Mouse (Mus musculus) intestine, embryonic 16.5 days (tissue): ENCODE data around the gene Tbx19. TPM values are rescaled to one million over a fixed set of nuclear protein-coding genes. Genes with fewer than 3 reads are reported as not detected.

ENCODE experiments used
- ATAC-seq: fragments of 200-750 bp; cut with Nextera tagmentation; 2 replicates; pipeline ENCODE4 v1.8.0; 2017; ENCODE audit warnings: moderate TSS enrichment, moderate library complexity
- H3K27ac ChIP-seq: fragments of 300-500 bp; sonication (generic); 2 replicates; pipeline ENCODE4 v1.5.1; 2014; ENCODE audit warnings: mild to moderate bottlenecking, low read length
- H3K27me3 ChIP-seq: fragments of 300-500 bp; sonication (generic); replicated peaks from 2 replicates; pipeline ENCODE4 v1.6.1; 2014; ENCODE audit warnings: low read length, control low read depth, mixed read lengths; ENCODE audit not compliant: control insufficient read depth, insufficient read depth
- H3K36me3 ChIP-seq: fragments of 300-500 bp; sonication (generic); 2 replicates; pipeline ENCODE4 v1.6.1; 2014; ENCODE audit warnings: low read length, control low read depth; ENCODE audit not compliant: control insufficient read depth, insufficient read depth
- H3K4me1 ChIP-seq: fragments of 300-500 bp; sonication (generic); 2 replicates; pipeline ENCODE4 v1.6.1; 2014; ENCODE audit warnings: low read length, control low read depth, mixed read lengths; ENCODE audit not compliant: control insufficient read depth, insufficient read depth
- H3K4me2 ChIP-seq: fragments of 300-500 bp; sonication (generic); 2 replicates; pipeline ENCODE4 v1.6.1; 2014; ENCODE audit warnings: low read depth, low read length, control low read depth
- H3K4me3 ChIP-seq: fragments of 300-500 bp; sonication (generic); 2 replicates; pipeline ENCODE4 v1.5.1; 2014; ENCODE audit warnings: mild to moderate bottlenecking, low read length
- H3K9ac ChIP-seq: fragments of 300-500 bp; sonication (generic); 2 replicates; pipeline ENCODE4 v1.6.1; 2014; ENCODE audit warnings: low read depth, low read length
- H3K9me3 ChIP-seq: fragments of 300-500 bp; sonication (generic); 2 replicates; pipeline ENCODE4 v1.6.1; 2016; ENCODE audit warnings: low read length, control low read depth; ENCODE audit not compliant: control insufficient read depth
- WGBS: fragments of 180-500 bp; shearing (Covaris S2); extraction: QIAGEN DNeasy Blood & Tissue Kit; methylation state at CpG from one replicate; pipeline ENCODE4 v1.1.7; 2014; 5-methylcytosine and 5-hydroxymethylcytosine counted together
- polyA plus RNA-seq: library from polyadenylated mRNA; unstranded; fragments of >200 nt; fragmentation: Nextera tagmentation; extraction: Ambion mirVana; gene quantifications from 2 replicates; pipeline ENCODE4 v1.2.1, GENCODE M21; 2015

The Tbx19 gene
- polyA plus RNA-seq, 1 experiment from 2014 or later, result not detected

DNA sequence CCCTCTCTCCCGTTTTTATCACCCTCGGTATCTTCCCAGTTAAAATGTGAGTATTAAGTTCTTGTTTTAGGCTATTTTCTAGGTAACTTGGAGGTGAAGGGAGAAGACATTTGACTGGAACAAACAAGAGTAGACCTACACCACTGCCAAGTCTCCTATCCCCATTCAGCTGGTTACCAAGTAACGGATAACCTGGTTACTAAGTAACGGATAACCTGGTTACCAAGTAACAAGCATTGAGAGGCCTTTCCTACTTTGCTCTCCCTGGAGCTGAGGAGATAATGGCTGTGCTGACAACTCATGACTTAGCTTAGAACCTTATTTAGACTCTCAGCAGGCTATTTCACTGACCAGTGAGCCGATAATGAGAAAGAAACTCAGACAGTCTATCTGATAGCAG lies 51.4 kb downstream of the Tbx19 start:
- Histone ChIP-seq H3K4me1 (no peaks in the 10 kb centered on the region), H3K9me3 (no peaks in the 10 kb centered on the region), H3K4me2 (no peak overlapping the region), H3K4me3 (no peak overlapping the region), H3K9ac (no peak overlapping the region), H3K27me3 (no peaks in the 10 kb centered on the region), H3K27ac (no peak overlapping the region), H3K36me3 (no peaks in the 10 kb centered on the region)
- WGBS, result 50% methylated on average over 5 of the region's 5 CpGs
- no peak for ATAC-seq

- Histone ChIP-seq H3K27me3 (no peaks in the 10 kb centered on the region), H3K4me3 (no peak overlapping the region), H3K9me3 (no peaks in the 10 kb centered on the region), H3K9ac (no peak overlapping the region), H3K36me3 (no peaks in the 10 kb centered on the region), H3K4me1 (no peaks in the 10 kb centered on the region), H3K27ac (no peak overlapping the region), H3K4me2 (no peak overlapping the region)
- 71% methylated on average over 5 of the region's 5 CpGs for WGBS
- no peak for ATAC-seq
Measured at GRCm38 (mm10) chr1:165108477-165108876, 52.1 kb downstream of the Tbx19 start.

DNA sequence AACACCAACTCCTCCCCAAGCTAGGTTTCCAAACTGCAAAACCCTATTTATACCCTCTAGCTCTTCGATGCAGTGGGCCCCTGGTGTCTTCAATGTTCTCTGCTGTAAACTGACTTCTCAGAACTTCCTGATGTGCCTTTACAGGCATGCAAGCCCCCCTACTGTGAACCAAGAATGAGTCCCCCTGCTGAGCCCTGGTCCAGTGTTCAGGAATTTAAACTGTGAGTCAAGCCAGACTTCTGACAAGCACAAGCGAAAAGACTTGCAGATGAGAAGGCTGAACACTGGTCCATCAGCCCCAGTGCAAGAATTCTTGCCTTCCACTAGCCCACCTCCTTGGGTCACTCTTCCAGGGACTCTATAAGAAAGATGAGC lies 54.6 kb downstream of the Tbx19 start:
- no peaks in the 10 kb centered on the region for H3K4me1 ChIP-seq
- no peaks in the 10 kb centered on the region for H3K36me3 ChIP-seq
- H3K4me2 ChIP-seq, result no peak overlapping the region
- WGBS, result 57% methylated on average over 2 of the region's 2 CpGs
- H3K9me3 ChIP-seq, result no peaks in the 10 kb centered on the region
- no peaks in the 10 kb centered on the region for H3K27me3 ChIP-seq
- H3K4me3 ChIP-seq, result no peak overlapping the region
- no peak overlapping the region for H3K27ac ChIP-seq
- no peak for ATAC-seq
- no peak overlapping the region for H3K9ac ChIP-seq

DNA sequence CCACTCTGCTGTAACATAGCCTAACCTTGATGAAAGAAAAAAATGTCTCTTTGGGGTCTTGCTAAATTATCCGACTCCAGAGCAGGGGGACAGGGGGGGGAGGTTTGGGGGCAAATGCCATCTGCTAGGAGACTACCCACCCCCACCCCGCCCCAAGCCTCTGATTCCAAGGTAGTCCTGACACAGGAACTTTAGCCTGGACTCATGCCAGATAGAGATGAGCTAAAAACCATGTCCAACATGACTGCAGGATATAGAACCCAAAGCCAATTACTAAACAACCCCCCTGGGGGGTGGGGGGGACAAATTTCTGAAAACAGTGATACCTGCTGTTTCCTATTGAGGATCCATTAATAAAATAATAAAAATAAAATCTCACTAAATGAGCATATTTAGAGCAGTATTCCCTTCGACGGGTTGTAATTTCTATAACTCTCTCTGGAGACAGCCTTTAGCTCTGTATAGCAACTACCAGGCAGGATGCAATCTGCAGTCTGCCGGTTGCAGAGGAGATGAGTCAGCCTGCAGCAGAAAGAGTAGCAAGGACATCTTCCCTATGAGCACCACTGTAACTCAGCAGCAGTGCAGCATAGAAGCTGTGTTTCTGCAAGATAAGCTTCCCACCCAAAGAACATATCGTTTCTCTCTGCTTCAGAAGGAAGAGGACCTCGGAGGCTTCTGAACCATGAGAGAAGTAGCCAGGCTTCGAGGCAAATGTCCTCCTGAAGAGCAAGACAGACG lies 55.1 kb downstream of the Tbx19 start:
- no peak overlapping the region for H3K4me3 ChIP-seq

DNA sequence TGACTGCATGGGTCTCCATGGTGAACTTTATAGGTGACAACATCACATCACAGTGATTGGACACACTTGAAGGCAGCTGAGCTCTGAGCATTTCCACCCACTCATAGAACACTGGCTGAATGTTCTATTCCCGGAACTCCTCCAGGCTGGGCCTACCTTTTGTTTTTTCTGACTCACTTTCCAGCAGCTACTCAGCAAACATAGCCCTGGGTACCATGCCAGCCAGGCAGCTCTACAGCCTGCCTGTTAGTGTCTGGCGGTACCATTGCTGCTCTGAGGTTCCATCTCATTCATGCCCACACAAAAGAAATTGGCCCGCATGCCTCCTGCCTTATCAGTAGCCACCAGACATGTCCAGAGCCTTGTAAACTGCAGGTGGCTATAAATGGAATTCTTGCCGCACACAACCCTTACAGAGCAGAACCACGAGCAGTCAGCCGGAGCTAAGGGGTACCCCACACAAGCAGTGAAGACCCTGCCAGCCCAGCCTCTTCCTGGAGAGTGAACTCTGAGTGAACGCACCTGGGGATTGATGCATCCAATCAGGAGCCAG lies 55.8 kb downstream of the Tbx19 start:
- Histone ChIP-seq H3K4me1 (no peaks in the 10 kb centered on the region), H3K27me3 (no peaks in the 10 kb centered on the region), H3K36me3 (no peaks in the 10 kb centered on the region), H3K9ac (no peak overlapping the region), H3K9me3 (no peaks in the 10 kb centered on the region), H3K4me3 (no peak overlapping the region), H3K27ac (no peak overlapping the region), H3K4me2 (no peak overlapping the region)
- ATAC-seq, result peak; percentile 62; the same call in 1 of the 2 replicates
- WGBS, result 57% methylated on average over 7 of the region's 7 CpGs

More for the DNA sequence above, 55.1 kb downstream of the Tbx19 start:
- Histone ChIP-seq H3K9me3 (no peaks in the 10 kb centered on the region), H3K27me3 (no peaks in the 10 kb centered on the region), H3K4me2 (no peak overlapping the region), H3K9ac (no peak overlapping the region), H3K36me3 (no peaks in the 10 kb centered on the region), H3K27ac (no peak overlapping the region), H3K4me1 (no peaks in the 10 kb centered on the region)
- WGBS, result 72% methylated on average over 9 of the region's 9 CpGs
- peak; percentile 71; the same call in 1 of the 2 replicates for ATAC-seq

- H3K9ac ChIP-seq, result no peak overlapping the region
- H3K27ac ChIP-seq, result no peak overlapping the region
- no peak overlapping the region for H3K4me3 ChIP-seq
- H3K4me2 ChIP-seq, result no peak overlapping the region
- H3K36me3 ChIP-seq, result no peaks in the 10 kb centered on the region
- no peaks in the 10 kb centered on the region for H3K27me3 ChIP-seq
- H3K9me3 ChIP-seq, result no peaks in the 10 kb centered on the region
- no peaks in the 10 kb centered on the region for H3K4me1 ChIP-seq
- no peak for ATAC-seq
Measured at GRCm38 (mm10) chr1:165099569-165099968, 61.0 kb downstream of the Tbx19 start.

- Histone ChIP-seq H3K36me3 (no peaks in the 10 kb centered on the region), H3K27ac (no peak overlapping the region), H3K27me3 (no peaks in the 10 kb centered on the region), H3K4me3 (no peak overlapping the region), H3K4me1 (peaks cover 3% of the 10 kb centered on the region; the same call in 1 of the 2 replicates), H3K9me3 (no peaks in the 10 kb centered on the region), H3K9ac (no peak overlapping the region), H3K4me2 (no peak overlapping the region)
- WGBS, result 35% methylated on average over 7 of the region's 7 CpGs
- no peak for ATAC-seq
Measured at GRCm38 (mm10) chr1:165094871-165095270, 65.7 kb downstream of the Tbx19 start.

- H3K4me2 ChIP-seq, result peak overlapping the region; percentile 59
- peak overlapping the region; percentile 24 for H3K4me3 ChIP-seq
- no peak overlapping the region for H3K9ac ChIP-seq
- no peaks in the 10 kb centered on the region for H3K27me3 ChIP-seq
- H3K9me3 ChIP-seq, result no peaks in the 10 kb centered on the region
- peak; percentile 82 for ATAC-seq
- H3K36me3 ChIP-seq, result no peaks in the 10 kb centered on the region
- no peak overlapping the region for H3K27ac ChIP-seq
- 6% methylated on average over 15 of the region's 15 CpGs for WGBS
- peaks cover 3% of the 10 kb centered on the region; the same call in 1 of the 2 replicates for H3K4me1 ChIP-seq
Measured at GRCm38 (mm10) chr1:165091721-165092120, 68.9 kb downstream of the Tbx19 start.

- Histone ChIP-seq H3K4me2 (no peak overlapping the region), H3K36me3 (no peaks in the 10 kb centered on the region), H3K9ac (no peak overlapping the region), H3K9me3 (no peaks in the 10 kb centered on the region), H3K4me3 (no peak overlapping the region), H3K4me1 (peaks cover 3% of the 10 kb centered on the region; the same call in 1 of the 2 replicates), H3K27ac (no peak overlapping the region), H3K27me3 (no peaks in the 10 kb centered on the region)
- ATAC-seq, result no peak
- 73% methylated on average over 3 of the region's 3 CpGs for WGBS
Measured at GRCm38 (mm10) chr1:165089556-165089955, 71.0 kb downstream of the Tbx19 start.
